Mouse (Mus musculus): ENCODE results near the gene Lix1.

DNA sequence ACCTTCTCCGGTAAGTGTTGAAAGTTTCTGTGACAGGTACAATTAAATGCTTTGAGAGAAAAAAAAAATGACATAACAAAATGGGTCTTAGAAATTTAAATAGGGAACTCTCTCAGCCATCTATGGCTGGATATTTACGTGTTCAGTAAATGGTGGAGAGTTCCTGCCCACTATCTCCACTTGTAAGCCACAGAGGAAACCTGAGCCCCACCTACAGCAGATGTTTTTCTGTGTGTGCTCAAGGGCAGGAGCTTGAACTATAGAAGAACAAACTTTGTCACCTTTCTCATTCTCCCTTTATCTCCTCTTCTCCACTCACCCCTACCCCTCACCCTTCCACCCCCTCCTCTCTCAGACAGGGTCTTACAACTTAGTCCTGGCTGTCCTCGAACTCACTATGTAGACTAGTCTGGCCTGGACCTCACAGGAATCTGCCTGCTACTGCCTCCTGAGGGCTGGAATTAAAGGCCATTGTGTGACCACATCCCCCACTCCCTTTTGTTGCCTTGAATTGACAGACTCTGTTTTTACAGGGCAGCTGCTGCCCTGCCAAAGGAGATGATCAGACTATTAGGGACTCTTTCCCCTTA is 41.9 kb downstream of the Lix1 start:
- TF ChIP-seq CTCF (IDR thresholded peaks at IDR 0.05; ENCODE audit: low read depth) (no peak), EP300 (IDR thresholded peaks at IDR 0.05; ENCODE audit: low read depth) (no peak)

Measured in liver, postnatal 0 days (tissue).